10 mouse cellular contexts compared by ENCODE assay signal in genomic region chr13:45455862-45456192, GRCm38 (mm10). TPM values are rescaled to one million over a fixed set of nuclear protein-coding genes. Genes with fewer than 3 reads are reported as not detected.
DNase-seq lines count a peak whose midpoint lies in the region; ATAC-seq and TF ChIP-seq lines count a peak whose summit lies in the region.
"Had no signal": no experiment of that assay in that cellular context is flagged by ENCODE, and none has a peak within 500 bp of the region (broad histone marks: within the 10 kb centered on the region; RNA-seq: fewer than 3 reads in every experiment).

No protein-coding gene starts in this region.

- 0 out of 2 replicates have a peak overlapping the region, but pooled peaks have one; percentile 22 for H3K9ac ChIP-seq in heart, postnatal 0 days (replicated peaks; ENCODE audit: low read depth, low read length)
- no peak overlapping the region for H3K9ac ChIP-seq in hindbrain, embryonic 14.5 days

- no peak overlapping the region for H3K4me3 ChIP-seq in heart, postnatal 0 days (ENCODE audit: low read depth, low read length)
- H3K4me3 ChIP-seq in brown adipose tissue, adult 24 weeks (ENCODE audit: insufficient read depth, low read depth, low read length): no peak overlapping the region
- no peak overlapping the region for H3K4me3 ChIP-seq in hindbrain, embryonic 14.5 days (replicated peaks; ENCODE audit: low read length)
- no peak overlapping the region for H3K4me3 ChIP-seq in macrophage (ENCODE audit: inconsistent target)

- 0 out of 2 replicates have a peak, but pooled peaks have one; percentile 10 for ATAC-seq in heart, postnatal 0 days (ENCODE audit: insufficient read depth, low read depth)
- no peak for ATAC-seq in hindbrain, embryonic 14.5 days (ENCODE audit: low FRiP score)

- no peak for TF ChIP-seq CTCF in heart, postnatal 0 days (IDR thresholded peaks at IDR 0.05; ENCODE audit: low read depth)

- peak overlapping the region; percentile 48; the same call in 1 of the 2 replicates for H3K4me2 ChIP-seq in heart, postnatal 0 days (ENCODE audit: low read depth, low read length)
- H3K4me2 ChIP-seq in hindbrain, embryonic 14.5 days (replicated peaks): no peak overlapping the region

- peaks cover 19% of the 10 kb centered on the region for H3K4me1 ChIP-seq in heart, postnatal 0 days (ENCODE audit: control insufficient read depth, insufficient read depth)
- H3K4me1 ChIP-seq in brown adipose tissue, adult 24 weeks (ENCODE audit: control insufficient read depth, insufficient read depth, insufficient read length, low read length): peaks cover 14% of the 10 kb centered on the region
- H3K4me1 ChIP-seq in hindbrain, embryonic 14.5 days (replicated peaks; ENCODE audit: control insufficient read depth, insufficient read depth, low read length): peaks cover 14% of the 10 kb centered on the region

- no peaks in the 10 kb centered on the region for H3K79me2 ChIP-seq in macrophage (ENCODE audit: inconsistent target)

- H3K9me3 ChIP-seq in heart, postnatal 0 days (replicated peaks; ENCODE audit: control insufficient read depth, low read length): 0 out of 2 replicates have a peak, but pooled peaks cover 4% of the 10 kb centered on the region
- H3K9me3 ChIP-seq in hindbrain, embryonic 14.5 days (ENCODE audit: control insufficient read depth, low read length): no peaks in the 10 kb centered on the region

- intact Hi-C loops in heart, postnatal 10 days (cut with DNase I): loop anchor here (5.0 kb wide), 1 partner anchor 184 kb away; no protein-coding TSS in a partner anchor

- H3K27me3 ChIP-seq in heart, postnatal 0 days (ENCODE audit: control insufficient read depth, insufficient read depth, low read length): no peaks in the 10 kb centered on the region
- no peaks in the 10 kb centered on the region for H3K27me3 ChIP-seq in hindbrain, embryonic 14.5 days (ENCODE audit: control insufficient read depth, insufficient read depth, low read length)
- H3K27me3 ChIP-seq: CH12.LX had no signal

- H3K27ac ChIP-seq in heart, postnatal 0 days (ENCODE audit: low read depth): peak overlapping the region; percentile 80
- peak overlapping the region; percentile 89 for H3K27ac ChIP-seq in brown adipose tissue, adult 24 weeks (replicated peaks; ENCODE audit: low read depth, low read length)
- H3K27ac ChIP-seq in hindbrain, embryonic 14.5 days: peak overlapping the region; percentile 59; the same call in 1 of the 2 replicates
- H3K27ac ChIP-seq in macrophage: peak overlapping the region; percentile 98

- no peak for DNase-seq in heart, postnatal 0 days (ENCODE audit: low spot score)
- no peak for DNase-seq in heart, postnatal 10 days
- no peak for DNase-seq in hindbrain, embryonic 14.5 days (ENCODE audit: low spot score)
- DNase-seq in urinary bladder, postnatal 14 days (ENCODE audit: low spot score): no peak
- DNase-seq in gastrocnemius, postnatal 4 days (ENCODE audit: low spot score in 2 of 2): no peak
- DNase-seq in right cerebral cortex, postnatal 25 days: no peak
- DNase-seq: cerebellum, postnatal 25 days had no signal

- 47% methylated on average over 2 of the region's 2 CpGs for WGBS in heart, postnatal 0 days
- WGBS in hindbrain, embryonic 14.5 days: 78% methylated on average over 2 of the region's 2 CpGs
- WGBS in macrophage (ENCODE audit: missing documents): 56% methylated on average over 2 of the region's 2 CpGs

- TF ChIP-seq EP300 in heart, postnatal 0 days (IDR thresholded peaks at IDR 0.05; ENCODE audit: low read depth): no peak

- H3K36me3 ChIP-seq in heart, postnatal 0 days (replicated peaks; ENCODE audit: control insufficient read depth, insufficient read depth, low read length): no peaks in the 10 kb centered on the region
- no peaks in the 10 kb centered on the region for H3K36me3 ChIP-seq in hindbrain, embryonic 14.5 days (replicated peaks; ENCODE audit: control insufficient read depth, insufficient read depth)
- no peaks in the 10 kb centered on the region for H3K36me3 ChIP-seq in macrophage (ENCODE audit: inconsistent target)

RNA-seq across cellular contexts. Expression of gene Gmpr, which starts 51.4 kb away (rescaled TPM):
- total RNA-seq in heart, postnatal 0 days (2014; rRNA removed; ENCODE audit: low replicate concordance): 195 TPM in 2 replicates
- 282 and 284 TPM in 2 replicates for polyA plus RNA-seq in heart, postnatal 0 days (2015; fragmentation: Nextera tagmentation; extraction: Ambion mirVana)
- total RNA-seq in heart, postnatal 10 days (2021): 100 to 1,000 TPM; 221 to 255 TPM
- polyA plus RNA-seq in brown adipose tissue, adult 24 weeks (2012; ENCODE audit: insufficient read depth, insufficient read length, missing spikeins): 74.5 and 79.6 TPM in 2 replicates
- polyA plus RNA-seq in hindbrain, embryonic 14.5 days (2014; fragmentation: Nextera tagmentation; extraction: Ambion mirVana): 35.5 and 39.5 TPM in 2 replicates
- total RNA-seq in macrophage (2018; cell fraction: chromatin; rRNA removed): 1 to 10 TPM in 16 of 26 experiments, under 1 TPM in 3, not detected in 7; 0.41 to 8.6 (median 3.3) TPM
- total RNA-seq in macrophage (2018; cell fraction: cytosol; rRNA removed): 1 to 10 TPM; 2.2 to 9.9 (median 4.9) TPM
- total RNA-seq in macrophage (2018; cell fraction: nucleus; rRNA removed): 1 to 10 TPM in 24 of 26 experiments, under 1 TPM in 1, not detected in 1; 0.92 to 9.3 (median 2.1) TPM
- polyA plus RNA-seq in macrophage (2018): 6.0 to 13.6 TPM (median 7.1 TPM) in 3 replicates
- total RNA-seq in gastrocnemius, postnatal 4 days (2021): 100 to 1,000 TPM; 164 to 171 TPM
